Mouse (Mus musculus) embryonic fibroblast, embryonic 13.5 days (primary cell): ENCODE measurements around the gene Calcoco2. TPM values are rescaled to one million over a fixed set of nuclear protein-coding genes. Genes with fewer than 3 reads are reported as not detected.

Experiments
- H3K27ac ChIP-seq: 2 replicates; pipeline ENCODE4 v1.5.1; 2012; ENCODE audit warnings: low read length, control low read depth, inconsistent platforms; ENCODE audit not compliant: insufficient read depth
- H3K4me1 ChIP-seq: 2 replicates; pipeline ENCODE4 v1.6.1; 2011; ENCODE audit warnings: low read length; ENCODE audit not compliant: control insufficient read depth, insufficient read depth
- H3K4me3 ChIP-seq: 2 replicates; pipeline ENCODE4 v1.5.1; 2011; ENCODE audit warnings: mild to moderate bottlenecking, control low read depth, low read length; ENCODE audit not compliant: insufficient read depth
- CTCF ChIP-seq: IDR thresholded peaks from 2 replicates; pipeline ENCODE4 v1.5.1; 2011; ENCODE audit warnings: mild to moderate bottlenecking, control low read depth, low read length, moderate library complexity, borderline replicate concordance; ENCODE audit not compliant: insufficient read depth
- POLR2A ChIP-seq: IDR thresholded peaks from 2 replicates; pipeline ENCODE4 v1.6.1; 2011; ENCODE audit warnings: low read depth, mild to moderate bottlenecking, control low read depth, low read length, moderate library complexity
- polyA plus RNA-seq: library from polyadenylated mRNA; stranded (reverse); fragments of >200 nt; gene quantifications from 2 replicates; pipeline ENCODE4 v1.2.4, GENCODE M21; 2011; ENCODE audit warnings: low read depth; ENCODE audit not compliant: missing spikeins, insufficient read length

Gene Calcoco2
- polyA plus RNA-seq, 1 experiment, result not detected

DNA sequence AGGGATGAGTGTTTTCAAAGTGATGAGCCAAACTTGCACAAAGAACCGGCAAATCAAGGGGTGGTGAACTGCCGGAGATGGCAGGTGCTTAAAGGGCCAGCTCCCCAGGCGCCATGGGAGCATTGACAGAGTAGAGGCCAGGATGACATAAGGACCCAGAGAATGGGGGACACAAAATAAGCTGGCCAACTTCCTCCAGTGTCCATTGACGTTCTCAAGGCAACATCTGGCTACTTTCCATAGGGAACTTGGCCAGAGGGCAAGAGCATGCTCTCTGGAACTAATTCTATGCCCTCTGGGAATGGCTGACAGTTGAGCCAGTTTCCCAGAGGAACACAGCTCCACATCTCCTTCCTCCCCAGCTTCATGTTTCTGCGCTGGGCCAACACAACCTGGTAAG is 43.5 kb downstream of the Calcoco2 start:
- H3K4me1 ChIP-seq, result no peaks in the 10 kb centered on the region
- no peak overlapping the region for H3K4me3 ChIP-seq
- H3K27ac ChIP-seq, result no peak overlapping the region
- TF ChIP-seq POLR2A (no peak), CTCF (no peak)

DNA sequence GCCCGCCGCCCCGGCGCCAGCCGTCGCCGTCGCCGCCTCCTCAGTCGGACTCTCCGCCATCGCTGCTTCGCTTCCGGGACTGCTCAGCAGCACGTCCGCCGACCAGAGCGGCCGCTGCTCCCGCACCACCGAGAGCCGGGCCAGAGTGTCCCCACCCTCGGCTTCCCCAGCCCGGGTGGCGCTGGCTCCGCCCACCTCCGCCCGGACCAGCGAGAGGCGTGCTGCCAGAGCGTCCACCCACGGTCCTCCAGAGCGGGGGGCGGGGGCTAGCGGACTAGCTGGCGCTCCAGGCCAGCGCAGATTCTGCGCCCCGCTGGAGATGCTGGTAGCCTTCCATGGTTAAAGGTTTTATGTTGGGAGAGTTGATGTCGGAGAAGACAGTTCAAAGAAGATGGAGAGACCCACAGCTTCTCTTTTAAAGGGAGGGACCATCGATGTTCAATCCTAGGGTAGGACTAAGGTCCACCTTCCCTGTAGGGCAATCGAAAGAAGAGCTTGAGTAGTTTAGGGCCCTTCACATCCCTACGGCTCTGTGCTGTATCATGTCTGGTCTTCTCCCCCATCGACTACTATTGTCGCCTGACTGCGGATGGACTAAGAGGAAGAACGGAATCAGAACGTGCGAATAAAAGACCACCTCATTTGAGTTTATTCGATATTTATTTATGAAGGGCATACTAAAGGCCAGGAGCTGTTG is 46.4 kb downstream of the Calcoco2 start, which contains the start of gene Ube2z:
Gene Ube2z (minus strand): TSS at position 174 of the 697 bp plus-strand sequence.
- H3K4me3 ChIP-seq, result peak within 1 kb of the TSS; percentile 83
- TF ChIP-seq CTCF (no peak), POLR2A (peak; percentile 86)
- peak within 1 kb of the TSS; percentile 66 for H3K27ac ChIP-seq
- peaks cover 4% of the 10 kb centered on the region for H3K4me1 ChIP-seq

DNA sequence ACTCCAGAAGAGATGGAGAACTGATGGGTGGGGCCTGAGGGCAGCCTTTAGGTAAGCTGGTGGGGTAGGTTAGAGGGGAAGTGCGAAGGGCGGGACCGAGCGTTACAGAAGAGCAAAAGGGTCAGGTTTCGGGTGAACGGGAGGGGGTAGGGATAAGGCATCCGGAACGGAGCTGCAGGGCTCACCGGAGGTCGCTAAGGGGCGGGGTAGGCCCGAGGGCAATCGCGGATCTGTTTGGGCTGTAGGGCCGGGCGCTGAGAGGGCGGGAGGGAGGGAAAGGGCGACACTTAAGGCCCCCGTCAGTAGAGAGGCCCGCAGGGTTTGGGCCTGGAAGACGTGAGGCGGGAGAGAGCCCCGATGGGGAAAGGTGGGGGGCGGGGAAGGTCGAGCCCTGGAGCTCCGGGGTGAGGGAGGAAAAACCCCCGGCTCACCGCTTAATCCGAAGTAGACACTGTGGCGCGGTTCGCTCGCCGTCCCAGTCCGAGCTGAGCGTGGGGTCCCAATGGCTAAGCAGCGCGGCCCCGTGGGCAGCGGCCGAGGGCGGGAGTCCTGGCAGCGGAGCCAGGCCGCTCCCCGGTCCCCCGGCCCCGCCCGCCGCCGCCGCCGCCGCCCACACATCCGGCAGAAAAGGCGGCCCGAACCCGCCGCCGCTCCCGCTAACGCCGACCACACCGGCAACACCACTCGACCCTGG is 47.1 kb downstream of the Calcoco2 start:
- Histone ChIP-seq H3K27ac (0 out of 2 replicates have a peak overlapping the region, but pooled peaks have one; percentile 55), H3K4me1 (peaks cover 4% of the 10 kb centered on the region), H3K4me3 (peak overlapping the region; percentile 83)
- no peak for TF ChIP-seq CTCF
- no peak for TF ChIP-seq POLR2A

DNA sequence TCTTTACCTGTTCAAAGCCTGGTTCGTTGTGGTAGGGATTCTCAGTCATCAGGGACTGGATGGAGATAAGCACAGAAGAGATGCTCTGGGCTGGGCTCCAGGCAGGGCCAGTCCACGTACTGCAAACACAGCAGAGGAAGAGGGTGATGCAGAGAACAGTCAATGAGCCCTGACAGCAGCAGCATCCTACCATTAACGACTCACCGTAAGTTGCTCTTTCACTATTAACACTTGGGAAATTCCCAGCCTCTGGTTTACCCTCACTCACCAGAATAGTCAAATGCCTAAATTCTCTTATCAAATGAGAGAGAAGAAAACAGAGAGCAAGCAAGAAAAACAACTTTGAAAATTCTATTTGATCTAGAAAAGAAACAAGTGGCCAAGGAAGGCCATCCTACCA is 53.5 kb downstream of the Calcoco2 start:
- no peak overlapping the region for H3K4me3 ChIP-seq
- no peak for TF ChIP-seq POLR2A
- no peak for TF ChIP-seq CTCF
- no peak overlapping the region for H3K27ac ChIP-seq
- H3K4me1 ChIP-seq, result peaks cover 6% of the 10 kb centered on the region

DNA sequence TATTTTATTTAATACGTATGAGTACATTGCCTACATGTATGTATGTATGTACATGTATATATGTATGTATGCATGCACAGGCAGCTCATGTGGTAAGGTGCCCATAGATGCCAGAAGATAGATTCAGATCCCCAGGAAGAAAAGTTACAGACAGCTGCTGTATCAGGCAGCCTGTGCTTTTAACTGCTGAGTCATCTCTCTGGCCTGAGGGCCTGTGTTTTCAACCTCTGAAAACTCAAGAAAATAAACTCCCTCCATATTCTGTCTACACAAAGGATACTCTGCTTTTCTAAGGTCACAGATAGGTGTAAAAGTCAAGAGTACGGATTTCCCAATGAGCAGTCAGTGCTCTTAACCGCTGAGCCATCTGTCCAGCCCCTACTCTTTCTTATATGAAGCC is 60.9 kb downstream of the Calcoco2 start:
- Histone ChIP-seq H3K27ac (0 out of 2 replicates have a peak overlapping the region, but pooled peaks have one; percentile 27), H3K4me1 (peaks cover 3% of the 10 kb centered on the region; the same call in 1 of the 2 replicates), H3K4me3 (no peak overlapping the region)
- TF ChIP-seq POLR2A (no peak), CTCF (no peak)

DNA sequence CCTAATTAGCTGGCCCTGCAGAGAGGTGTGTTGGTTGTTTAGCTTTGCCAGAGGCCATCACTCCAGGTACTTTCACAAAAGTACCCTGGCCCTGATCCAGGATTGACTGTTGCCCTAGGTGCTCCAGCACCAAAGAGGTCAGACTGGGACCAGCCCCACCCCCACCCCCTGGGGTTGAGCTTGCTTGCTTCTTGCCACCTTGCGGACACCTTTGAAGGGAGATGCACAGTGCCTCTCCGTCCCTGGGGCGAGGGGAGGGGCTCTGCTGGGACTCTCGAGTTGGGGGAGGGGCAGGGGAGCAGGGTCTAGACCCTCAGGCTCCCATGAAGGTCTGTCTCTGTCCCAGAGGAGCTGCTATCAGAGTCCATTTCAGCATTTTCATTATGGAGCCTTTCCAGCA is 61.8 kb downstream of the Calcoco2 start:
- no peak overlapping the region for H3K4me3 ChIP-seq
- H3K4me1 ChIP-seq, result peaks cover 3% of the 10 kb centered on the region; the same call in 1 of the 2 replicates
- no peak overlapping the region for H3K27ac ChIP-seq
- no peak for TF ChIP-seq CTCF
- TF ChIP-seq POLR2A, result no peak

Other genes starting within 250 kb of the Calcoco2 start
- 0.47 and 0.51 TPM in 2 replicates for gene B4galnt2, start 197.1 kb downstream of the Calcoco2 start, polyA plus RNA-seq
- gene Igf2bp1, start 106.0 kb downstream of the Calcoco2 start, polyA plus RNA-seq, result 37.9 and 39.8 TPM in 2 replicates
- not detected in 2 replicates for gene Gip, start 87.4 kb downstream of the Calcoco2 start, polyA plus RNA-seq
- gene Snf8, start 77.1 kb downstream of the Calcoco2 start, polyA plus RNA-seq, result 68.4 and 71.9 TPM in 2 replicates
- gene Ube2z, start 46.6 kb downstream of the Calcoco2 start, polyA plus RNA-seq, result 79.3 and 80.1 TPM in 2 replicates
- 206 and 212 TPM in 2 replicates for gene Atp5g1, start 36.3 kb downstream of the Calcoco2 start, polyA plus RNA-seq
- not detected in 2 replicates for gene Ttll6, start 21.8 kb upstream of the Calcoco2 start, polyA plus RNA-seq
- not detected in 2 replicates for gene Hoxb13, start 82.4 kb upstream of the Calcoco2 start, polyA plus RNA-seq
- 43.5 and 51.7 TPM in 2 replicates for gene Hoxb9, start 159.5 kb upstream of the Calcoco2 start, polyA plus RNA-seq
- 11.7 and 20.1 TPM in 2 replicates for gene Hoxb8, start 169.9 kb upstream of the Calcoco2 start, polyA plus RNA-seq
- 13.1 and 22.5 TPM in 2 replicates for gene Hoxb7, start 174.7 kb upstream of the Calcoco2 start, polyA plus RNA-seq
- gene Hoxb6, start 180.5 kb upstream of the Calcoco2 start, polyA plus RNA-seq, result 9.6 and 14.1 TPM in 2 replicates
- 4.1 and 5.9 TPM in 2 replicates for gene Hoxb5, start 191.4 kb upstream of the Calcoco2 start, polyA plus RNA-seq
- gene Hoxb4, start 206.3 kb upstream of the Calcoco2 start, polyA plus RNA-seq, result 8.3 and 10.4 TPM in 2 replicates
- 19.1 and 21.9 TPM in 2 replicates for gene Hoxb3, start 211.4 kb upstream of the Calcoco2 start, polyA plus RNA-seq
- gene Hoxb2, start 238.6 kb upstream of the Calcoco2 start, polyA plus RNA-seq, result 6.6 and 11.0 TPM in 2 replicates